Mouse (Mus musculus): ENCODE data around the gene Pabpn1l. TPM values are rescaled to one million over a fixed set of nuclear protein-coding genes. Genes with fewer than 3 reads are reported as not detected.

The Pabpn1l gene
- polyA plus RNA-seq, 1 experiment = 0.13 TPM

DNA sequence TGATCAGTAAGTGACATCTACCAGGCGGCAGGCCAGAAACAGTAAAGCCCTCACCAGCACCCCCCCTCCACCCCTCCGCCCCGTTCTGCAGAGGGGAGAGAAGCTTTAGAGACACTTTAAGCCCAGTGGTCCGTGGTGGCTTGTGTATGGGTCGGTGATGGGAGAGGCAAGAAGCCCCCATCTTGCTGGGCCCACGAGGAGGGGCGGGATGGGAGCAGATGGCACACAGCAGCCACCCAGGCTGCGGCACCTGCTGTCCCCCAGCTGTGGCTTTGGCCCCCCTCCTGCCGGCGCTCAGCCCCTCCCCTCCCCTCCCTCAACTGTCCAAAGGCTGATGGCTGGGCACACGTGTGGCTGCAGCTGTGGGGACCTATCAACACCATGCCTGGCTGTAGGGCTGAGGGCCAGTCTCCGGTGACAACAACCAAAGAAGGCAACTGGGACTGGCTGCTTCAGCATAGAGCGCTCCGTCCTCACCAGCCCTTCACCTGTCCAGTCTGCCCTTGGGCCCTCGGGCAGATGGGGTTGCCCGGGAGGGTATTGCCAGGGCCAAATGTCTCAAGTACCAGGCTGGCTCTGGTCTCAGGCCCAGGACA is 28.9 kb upstream of the Pabpn1l start:
- Histone ChIP-seq H3K27ac (ENCODE audit: insufficient read depth, low read length) (no peak overlapping the region), H3K27me3 (ENCODE audit: control insufficient read depth, insufficient read depth, low read length) (no peaks in the 10 kb centered on the region), H3K4me3 (ENCODE audit: extremely low read depth, insufficient read depth, insufficient read length) (no peak overlapping the region), H3K4me1 (ENCODE audit: control insufficient read depth, insufficient read depth, insufficient read length) (no peaks in the 10 kb centered on the region), H3K36me3 (ENCODE audit: control insufficient read depth, insufficient read depth, low read length) (peaks cover 18% of the 10 kb centered on the region)
- 50% methylated on average over 16 of the region's 16 CpGs for WGBS
- DNase-seq (ENCODE audit: low read depth in 1 of 2, low spot score in 2 of 2) = no peak
- no peak for TF ChIP-seq POLR2A (IDR thresholded peaks at IDR 0.05; ENCODE audit: low read depth, low read length)
- no peak for TF ChIP-seq CTCF (IDR thresholded peaks at IDR 0.05; ENCODE audit: extremely low read depth, insufficient read depth, insufficient read length, insufficient replicate concordance)

DNA sequence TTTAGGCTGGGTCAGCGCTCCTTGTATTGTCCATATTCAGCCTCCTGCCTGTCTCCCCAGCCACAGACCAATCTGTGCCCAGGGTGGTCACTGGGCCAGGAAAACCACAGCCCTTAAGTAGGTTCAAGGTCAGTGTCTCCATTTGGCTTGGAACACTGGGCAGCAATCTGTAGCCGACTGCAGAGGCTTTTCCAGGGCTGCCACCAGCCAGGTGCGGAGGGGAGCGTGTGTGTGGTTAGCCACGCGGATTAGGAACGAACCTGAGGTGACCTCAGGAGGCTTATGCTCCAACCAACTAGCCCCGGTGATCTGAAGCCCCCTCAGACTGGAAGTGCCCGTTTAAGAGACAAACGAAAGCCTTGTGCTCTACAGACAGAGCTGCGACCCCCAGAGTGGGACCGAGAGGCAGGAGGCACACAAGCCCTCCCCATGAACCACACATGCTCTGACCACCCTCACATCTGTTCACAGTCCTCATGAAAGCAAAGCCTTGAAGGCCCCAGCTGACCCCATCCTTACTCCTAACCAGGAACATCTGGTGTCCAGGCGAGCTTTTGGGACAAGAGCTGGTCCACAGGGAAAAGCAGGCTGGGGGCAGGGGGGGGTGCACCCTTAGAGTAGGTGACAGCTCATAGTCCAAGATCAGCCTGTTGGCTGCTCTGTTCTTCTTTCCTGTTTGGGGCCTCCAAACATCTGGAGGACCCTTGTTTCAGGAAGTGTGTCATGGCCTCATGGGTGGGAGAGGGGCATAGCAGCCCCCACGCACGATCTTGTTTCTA is 25.8 kb upstream of the Pabpn1l start:
- H3K4me1 ChIP-seq (ENCODE audit: control insufficient read depth, insufficient read depth, insufficient read length) = no peaks in the 10 kb centered on the region

DNA sequence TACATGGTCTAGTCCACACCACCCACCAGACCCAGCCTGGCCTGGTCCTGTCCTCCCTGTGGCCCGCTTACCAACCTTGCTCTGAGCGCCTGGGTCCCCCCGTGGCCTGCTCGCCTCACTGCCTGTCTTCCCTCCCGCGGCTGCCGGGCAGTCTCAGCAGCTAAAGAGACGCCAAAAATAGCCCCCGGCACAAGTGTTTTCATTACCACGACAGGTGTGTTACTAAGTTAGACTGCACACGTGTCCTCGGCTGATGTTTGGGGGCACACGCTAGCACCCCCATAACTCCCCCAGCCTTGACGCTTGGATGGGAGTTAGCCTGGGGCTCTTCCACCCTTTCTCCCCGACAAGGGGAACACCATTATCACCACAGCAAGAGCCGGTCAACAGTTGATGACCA is 23.8 kb upstream of the Pabpn1l start:
- no peak for TF ChIP-seq POLR2A (IDR thresholded peaks at IDR 0.05; ENCODE audit: low read depth, low read length)
- no peak for TF ChIP-seq CTCF (IDR thresholded peaks at IDR 0.05; ENCODE audit: extremely low read depth, insufficient read depth, insufficient read length, insufficient replicate concordance)
- no peaks in the 10 kb centered on the region for H3K27me3 ChIP-seq (ENCODE audit: control insufficient read depth, insufficient read depth, low read length)
- H3K4me3 ChIP-seq (ENCODE audit: extremely low read depth, insufficient read depth, insufficient read length) = no peak overlapping the region
- H3K4me1 ChIP-seq (ENCODE audit: control insufficient read depth, insufficient read depth, insufficient read length) = no peaks in the 10 kb centered on the region
- H3K27ac ChIP-seq (ENCODE audit: insufficient read depth, low read length) = no peak overlapping the region
- 62% methylated on average over 16 of the region's 16 CpGs for WGBS
- H3K36me3 ChIP-seq (ENCODE audit: control insufficient read depth, insufficient read depth, low read length) = peaks cover 40% of the 10 kb centered on the region
- DNase-seq (ENCODE audit: low read depth in 1 of 2, low spot score in 2 of 2) = no peak

More for the DNA sequence above, 25.8 kb upstream of the Pabpn1l start:
- TF ChIP-seq POLR2A (IDR thresholded peaks at IDR 0.05; ENCODE audit: low read depth, low read length) = no peak
- TF ChIP-seq CTCF (IDR thresholded peaks at IDR 0.05; ENCODE audit: extremely low read depth, insufficient read depth, insufficient read length, insufficient replicate concordance) = no peak
- Histone ChIP-seq H3K27me3 (ENCODE audit: control insufficient read depth, insufficient read depth, low read length) (no peaks in the 10 kb centered on the region), H3K4me3 (ENCODE audit: extremely low read depth, insufficient read depth, insufficient read length) (no peak overlapping the region), H3K27ac (ENCODE audit: insufficient read depth, low read length) (no peak overlapping the region), H3K36me3 (ENCODE audit: control insufficient read depth, insufficient read depth, low read length) (peaks cover 28% of the 10 kb centered on the region)
- WGBS = 87% methylated on average over 15 of the region's 15 CpGs
- no peak for DNase-seq (ENCODE audit: low read depth in 1 of 2, low spot score in 2 of 2)

DNA sequence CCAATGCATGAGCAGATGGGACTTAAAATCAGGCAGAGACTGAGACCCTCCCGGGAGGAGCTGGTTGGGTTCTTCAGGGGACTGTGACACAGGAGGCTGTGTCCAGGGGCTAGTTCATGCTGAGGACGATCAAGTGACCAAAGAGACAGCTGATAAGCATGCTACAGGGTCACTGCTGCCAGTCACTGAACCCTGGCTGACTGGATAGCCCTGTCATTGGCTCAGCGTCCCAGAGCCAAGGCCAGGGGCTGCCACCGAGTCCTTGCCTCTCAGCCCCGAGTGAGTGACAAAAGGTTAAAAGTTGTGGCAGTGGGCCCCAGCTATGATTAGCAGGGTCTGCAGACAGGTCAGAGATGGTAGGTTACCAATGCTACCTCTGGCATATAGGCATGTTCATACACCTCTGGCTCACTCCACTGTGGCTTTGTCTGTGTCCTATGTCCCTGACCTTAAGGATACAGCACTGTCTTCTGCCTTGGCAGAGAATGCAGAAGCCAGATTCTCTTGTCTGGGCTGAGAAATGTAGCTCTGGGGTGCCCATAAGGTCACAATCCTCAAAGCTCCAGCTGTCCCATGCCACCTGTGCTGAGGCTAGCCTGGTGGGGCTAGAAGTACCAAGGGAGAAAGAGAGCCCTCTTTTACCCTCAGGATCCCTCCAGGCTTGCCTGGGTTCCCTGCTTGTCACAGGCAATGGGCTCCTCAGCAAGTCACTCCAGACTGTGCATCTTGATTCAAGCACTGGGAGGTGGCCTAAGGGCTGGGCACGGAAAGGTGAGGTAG is 21.8 kb upstream of the Pabpn1l start:
- Histone ChIP-seq H3K4me1 (ENCODE audit: control insufficient read depth, insufficient read depth, insufficient read length) (no peaks in the 10 kb centered on the region), H3K36me3 (ENCODE audit: control insufficient read depth, insufficient read depth, low read length) (peaks cover 52% of the 10 kb centered on the region), H3K4me3 (ENCODE audit: extremely low read depth, insufficient read depth, insufficient read length) (no peak overlapping the region), H3K27me3 (ENCODE audit: control insufficient read depth, insufficient read depth, low read length) (no peaks in the 10 kb centered on the region), H3K27ac (ENCODE audit: insufficient read depth, low read length) (no peak overlapping the region)
- TF ChIP-seq CTCF (IDR thresholded peaks at IDR 0.05; ENCODE audit: extremely low read depth, insufficient read depth, insufficient read length, insufficient replicate concordance) (no peak), POLR2A (IDR thresholded peaks at IDR 0.05; ENCODE audit: low read depth, low read length) (no peak)
- WGBS = 88% methylated on average over 6 of the region's 6 CpGs
- no peak for DNase-seq (ENCODE audit: low read depth in 1 of 2, low spot score in 2 of 2)

DNA sequence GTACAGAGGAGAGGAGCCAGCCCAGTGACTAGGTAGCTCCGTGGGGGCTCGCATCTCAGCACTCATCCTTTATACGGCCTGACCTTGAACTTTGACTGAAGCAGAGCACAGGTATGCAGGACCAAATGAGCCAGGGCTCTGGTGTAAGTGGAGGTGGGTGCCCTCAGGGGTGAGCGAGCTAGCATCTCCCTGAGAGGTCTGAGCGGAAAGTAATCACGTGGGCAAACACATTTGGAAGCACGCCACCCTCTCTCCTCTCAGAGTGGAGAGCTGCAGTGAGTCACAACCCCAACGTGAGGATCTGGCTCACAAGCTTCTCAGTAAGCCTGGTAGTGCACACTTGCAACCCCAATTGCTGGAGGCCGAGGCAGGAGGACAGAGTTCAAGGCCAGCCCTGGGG is 19.5 kb upstream of the Pabpn1l start:
- Histone ChIP-seq H3K27ac (ENCODE audit: insufficient read depth, low read length) (no peak overlapping the region), H3K4me1 (ENCODE audit: control insufficient read depth, insufficient read depth, insufficient read length) (no peaks in the 10 kb centered on the region), H3K27me3 (ENCODE audit: control insufficient read depth, insufficient read depth, low read length) (no peaks in the 10 kb centered on the region), H3K4me3 (ENCODE audit: extremely low read depth, insufficient read depth, insufficient read length) (no peak overlapping the region), H3K36me3 (ENCODE audit: control insufficient read depth, insufficient read depth, low read length) (peaks cover 57% of the 10 kb centered on the region)
- TF ChIP-seq POLR2A (IDR thresholded peaks at IDR 0.05; ENCODE audit: low read depth, low read length) (no peak), CTCF (IDR thresholded peaks at IDR 0.05; ENCODE audit: extremely low read depth, insufficient read depth, insufficient read length, insufficient replicate concordance) (no peak)
- WGBS = 84% methylated on average over 9 of the region's 9 CpGs
- DNase-seq (ENCODE audit: low read depth in 1 of 2, low spot score in 2 of 2) = no peak

DNA sequence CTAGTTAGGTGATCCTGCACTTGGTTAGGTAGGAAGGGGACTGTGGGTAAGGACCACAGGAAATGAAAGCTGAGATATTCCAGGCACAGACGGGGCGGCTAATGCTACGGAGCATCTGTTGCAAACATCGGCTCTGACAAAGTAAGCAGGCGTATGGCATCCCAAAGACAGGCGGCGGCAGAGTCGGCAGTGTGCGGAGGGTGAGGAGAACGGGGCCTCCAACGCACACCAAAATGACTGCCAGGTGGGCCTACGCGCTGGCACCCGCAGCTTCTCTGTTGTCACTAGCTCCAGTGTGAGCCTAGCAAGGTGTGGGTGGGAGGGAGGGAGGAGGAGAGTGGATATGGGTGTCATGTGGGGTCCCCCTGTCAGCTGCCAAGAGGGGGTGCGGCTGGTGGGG is 18.9 kb upstream of the Pabpn1l start:
- 96% methylated on average over 15 of the region's 15 CpGs for WGBS
- Histone ChIP-seq H3K4me1 (ENCODE audit: control insufficient read depth, insufficient read depth, insufficient read length) (no peaks in the 10 kb centered on the region), H3K27me3 (ENCODE audit: control insufficient read depth, insufficient read depth, low read length) (no peaks in the 10 kb centered on the region), H3K27ac (ENCODE audit: insufficient read depth, low read length) (no peak overlapping the region), H3K4me3 (ENCODE audit: extremely low read depth, insufficient read depth, insufficient read length) (no peak overlapping the region), H3K36me3 (ENCODE audit: control insufficient read depth, insufficient read depth, low read length) (peaks cover 62% of the 10 kb centered on the region)
- no peak for TF ChIP-seq POLR2A (IDR thresholded peaks at IDR 0.05; ENCODE audit: low read depth, low read length)
- no peak for TF ChIP-seq CTCF (IDR thresholded peaks at IDR 0.05; ENCODE audit: extremely low read depth, insufficient read depth, insufficient read length, insufficient replicate concordance)
- DNase-seq (ENCODE audit: low read depth in 1 of 2, low spot score in 2 of 2) = no peak

Measured in spleen, adult 2 months (tissue).